Mouse (Mus musculus): ENCODE data around the gene 4430402I18Rik.

DNA sequence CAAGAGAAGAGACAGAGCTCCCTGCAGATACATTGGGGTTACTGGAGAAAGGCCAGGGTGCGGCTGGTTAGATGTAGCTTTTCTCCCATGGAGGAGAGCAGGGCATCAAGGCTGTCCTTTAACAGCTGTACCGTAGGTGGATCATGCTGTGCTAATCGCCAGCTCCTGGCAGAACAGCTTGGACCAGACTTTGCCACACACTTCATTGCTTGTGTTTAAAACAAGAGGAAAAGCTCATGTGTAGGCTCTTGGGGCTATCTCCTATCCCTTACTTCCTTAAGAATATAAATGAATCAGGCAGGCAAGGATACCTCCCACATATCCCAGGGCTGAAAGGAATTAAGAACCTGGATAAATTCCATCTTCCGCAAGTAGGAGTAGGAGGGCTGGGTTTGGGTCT lies 64.8 kb downstream of the 4430402I18Rik start:
- no peak for TF ChIP-seq CTCF (IDR thresholded peaks at IDR 0.05; ENCODE audit: borderline replicate concordance, control insufficient read depth, extremely low read depth, insufficient read depth, low read length, poor library complexity)
- TF ChIP-seq POLR2A (IDR thresholded peaks at IDR 0.05; ENCODE audit: control insufficient read depth, extremely low read depth, insufficient read depth, low read length, poor library complexity) = no peak

Measured in thymus, adult 2 months (tissue).